Mouse (Mus musculus): ENCODE data around the gene Wtip.
"Not testable (repeated sequence)": the region's sequence is repeated elsewhere in the genome, so short reads cannot be mapped to it uniquely, and the experiment has no call there.

Gene Wtip

GRCm38 (mm10) chr7:34133117-34133762, at the start of gene Wtip:
TSS of gene Wtip (minus strand) at chr7:34133268.
- peak; percentile 85 for DNase-seq (ENCODE audit: low spot score)

GRCm38 (mm10) chr7:34176241-34176640, 43.2 kb upstream of the Wtip start:
- DNase-seq (ENCODE audit: low spot score) = not testable (repeated sequence)

GRCm38 (mm10) chr7:34172251-34172650, 39.2 kb upstream of the Wtip start:
- DNase-seq (ENCODE audit: low spot score) = no peak

- no peak for DNase-seq (ENCODE audit: low spot score)
Observed at GRCm38 (mm10) chr7:34169454-34169853, 36.4 kb upstream of the Wtip start, which contains the start of gene Uba2. TSS of gene Uba2 (minus strand) at chr7:34169599.

GRCm38 (mm10) chr7:34168470-34169251, 35.6 kb upstream of the Wtip start:
- DNase-seq (ENCODE audit: low spot score) = peak; percentile 96

GRCm38 (mm10) chr7:34167766-34168469, 34.9 kb upstream of the Wtip start:
- DNase-seq (ENCODE audit: low spot score) = peak; percentile 44

GRCm38 (mm10) chr7:34166850-34167249, 33.8 kb upstream of the Wtip start:
- DNase-seq (ENCODE audit: low spot score) = peak; percentile 62

GRCm38 (mm10) chr7:34165999-34166398, 32.9 kb upstream of the Wtip start:
- DNase-seq (ENCODE audit: low spot score) = no peak

- no peak for DNase-seq (ENCODE audit: low spot score)
Observed at GRCm38 (mm10) chr7:34164671-34165070, 31.6 kb upstream of the Wtip start.

GRCm38 (mm10) chr7:34159167-34159566, 26.1 kb upstream of the Wtip start:
- no peak for DNase-seq (ENCODE audit: low spot score)

GRCm38 (mm10) chr7:34157994-34158393, 24.9 kb upstream of the Wtip start:
- no peak for DNase-seq (ENCODE audit: low spot score)

- DNase-seq (ENCODE audit: low spot score) = no peak
Observed at GRCm38 (mm10) chr7:34147193-34147592, 14.1 kb upstream of the Wtip start.

GRCm38 (mm10) chr7:34141123-34141522, 8.1 kb upstream of the Wtip start:
- no peak for DNase-seq (ENCODE audit: low spot score)

- DNase-seq (ENCODE audit: low spot score) = no peak
Observed at GRCm38 (mm10) chr7:34139493-34139892, 6.4 kb upstream of the Wtip start.

- DNase-seq (ENCODE audit: low spot score) = peak; percentile 20
Observed at GRCm38 (mm10) chr7:34134336-34134735, 1.3 kb upstream of the Wtip start.

GRCm38 (mm10) chr7:34132355-34133079, 551 bp downstream of the Wtip start:
- DNase-seq (ENCODE audit: low spot score) = peak; percentile 44

- no peak for DNase-seq (ENCODE audit: low spot score)
Observed at GRCm38 (mm10) chr7:34131959-34132354, 1.1 kb downstream of the Wtip start.

- no peak for DNase-seq (ENCODE audit: low spot score)
Observed at GRCm38 (mm10) chr7:34131118-34131517, 1.9 kb downstream of the Wtip start.

GRCm38 (mm10) chr7:34126291-34126690, 6.8 kb downstream of the Wtip start:
- no peak for DNase-seq (ENCODE audit: low spot score)

GRCm38 (mm10) chr7:34125346-34125745, 7.7 kb downstream of the Wtip start:
- no peak for DNase-seq (ENCODE audit: low spot score)

- no peak for DNase-seq (ENCODE audit: low spot score)
Observed at GRCm38 (mm10) chr7:34122987-34123720, 9.9 kb downstream of the Wtip start.
